Mouse (Mus musculus) lung, embryonic 15.5 days (tissue): Measurements from ENCODE around the gene Ccdc88a. TPM values are rescaled to one million over a fixed set of nuclear protein-coding genes. Genes with fewer than 3 reads are reported as not detected.

ENCODE experiments used
- ATAC-seq: fragments of 200-750 bp; cut with Nextera tagmentation; 2 replicates; pipeline ENCODE4 v1.8.0; 2017; ENCODE audit warnings: moderate number of reproducible peaks, borderline replicate concordance; ENCODE audit not compliant: low FRiP score, low TSS enrichment; ENCODE audit errors: extremely low read depth
- H3K27ac ChIP-seq: fragments of 300-500 bp; sonication (generic); 2 replicates; pipeline ENCODE4 v1.5.1; 2015; ENCODE audit warnings: moderate library complexity, mild to moderate bottlenecking, inconsistent platforms
- H3K27me3 ChIP-seq: fragments of 300-500 bp; sonication (generic); 2 replicates; pipeline ENCODE4 v1.6.1; 2015; ENCODE audit warnings: inconsistent platforms
- H3K36me3 ChIP-seq: fragments of 300-500 bp; sonication (generic); 2 replicates; pipeline ENCODE4 v1.6.1; 2015; ENCODE audit warnings: inconsistent platforms
- H3K4me1 ChIP-seq: fragments of 300-500 bp; sonication (generic); 2 replicates; pipeline ENCODE4 v1.6.1; 2015; ENCODE audit warnings: inconsistent platforms
- H3K4me2 ChIP-seq: fragments of 300-500 bp; sonication (generic); 2 replicates; pipeline ENCODE4 v1.6.1; 2015; ENCODE audit warnings: inconsistent platforms, mild to moderate bottlenecking, moderate library complexity
- H3K4me3 ChIP-seq: fragments of 300-500 bp; sonication (generic); 2 replicates; pipeline ENCODE4 v1.5.1; 2015; ENCODE audit warnings: mild to moderate bottlenecking, inconsistent platforms
- H3K9ac ChIP-seq: fragments of 300-500 bp; sonication (generic); 2 replicates; pipeline ENCODE4 v1.6.1; 2015; ENCODE audit warnings: inconsistent platforms
- H3K9me3 ChIP-seq: fragments of 300-500 bp; sonication (generic); 2 replicates; pipeline ENCODE4 v1.6.1; 2016; ENCODE audit warnings: inconsistent platforms
- WGBS: fragments of 180-500 bp; shearing (Covaris S2); methylation state at CpG from one replicate; pipeline ENCODE4 v1.1.7; 2015; 5-methylcytosine and 5-hydroxymethylcytosine counted together
- polyA plus RNA-seq: library from polyadenylated mRNA; unstranded; fragments of >200 nt; fragmentation: Nextera tagmentation; extraction: Ambion mirVana; gene quantifications from 2 replicates; pipeline ENCODE4 v1.2.1, GENCODE M21; 2015

Gene Ccdc88a
- polyA plus RNA-seq, 1 experiment from 2014 or later: 33.7 TPM

DNA sequence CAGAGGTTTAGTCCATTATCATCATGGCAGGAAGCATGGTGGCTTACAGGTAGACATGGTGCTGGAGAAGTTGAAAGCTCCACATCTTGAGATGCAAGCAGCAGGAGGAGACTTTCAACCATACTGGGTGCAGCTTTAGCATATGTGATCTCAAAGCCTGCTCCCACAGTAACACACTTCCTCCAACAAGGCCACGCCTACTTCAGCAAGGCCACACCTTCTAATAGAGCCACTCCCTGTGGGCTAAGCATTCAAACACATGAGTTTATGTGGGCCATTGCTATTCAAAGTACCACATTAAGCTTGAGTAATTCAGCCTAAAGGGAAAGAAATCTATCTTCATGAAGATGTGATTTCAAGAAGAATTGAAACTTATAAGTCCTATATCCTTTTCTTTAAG lies 119.7 kb downstream of the Ccdc88a start:
- ATAC-seq: no peak
- Histone ChIP-seq H3K36me3 (peaks cover 12% of the 10 kb centered on the region), H3K27me3 (no peaks in the 10 kb centered on the region), H3K4me3 (no peak overlapping the region), H3K4me1 (no peaks in the 10 kb centered on the region), H3K9ac (no peak overlapping the region), H3K27ac (no peak overlapping the region), H3K4me2 (no peak overlapping the region), H3K9me3 (no peaks in the 10 kb centered on the region)
- 97% methylated on average over 1 of the region's 1 CpGs for WGBS

- Histone ChIP-seq H3K27ac (no peak overlapping the region), H3K4me3 (no peak overlapping the region), H3K4me1 (no peaks in the 10 kb centered on the region), H3K9me3 (no peaks in the 10 kb centered on the region), H3K36me3 (peaks cover 22% of the 10 kb centered on the region), H3K9ac (no peak overlapping the region), H3K4me2 (no peak overlapping the region), H3K27me3 (no peaks in the 10 kb centered on the region)
- ATAC-seq: no peak
- 75% methylated on average over 3 of the region's 3 CpGs for WGBS
These were observed 123.5 kb downstream of the Ccdc88a start for GRCm38 (mm10) chr11:29496962-29497361.

DNA sequence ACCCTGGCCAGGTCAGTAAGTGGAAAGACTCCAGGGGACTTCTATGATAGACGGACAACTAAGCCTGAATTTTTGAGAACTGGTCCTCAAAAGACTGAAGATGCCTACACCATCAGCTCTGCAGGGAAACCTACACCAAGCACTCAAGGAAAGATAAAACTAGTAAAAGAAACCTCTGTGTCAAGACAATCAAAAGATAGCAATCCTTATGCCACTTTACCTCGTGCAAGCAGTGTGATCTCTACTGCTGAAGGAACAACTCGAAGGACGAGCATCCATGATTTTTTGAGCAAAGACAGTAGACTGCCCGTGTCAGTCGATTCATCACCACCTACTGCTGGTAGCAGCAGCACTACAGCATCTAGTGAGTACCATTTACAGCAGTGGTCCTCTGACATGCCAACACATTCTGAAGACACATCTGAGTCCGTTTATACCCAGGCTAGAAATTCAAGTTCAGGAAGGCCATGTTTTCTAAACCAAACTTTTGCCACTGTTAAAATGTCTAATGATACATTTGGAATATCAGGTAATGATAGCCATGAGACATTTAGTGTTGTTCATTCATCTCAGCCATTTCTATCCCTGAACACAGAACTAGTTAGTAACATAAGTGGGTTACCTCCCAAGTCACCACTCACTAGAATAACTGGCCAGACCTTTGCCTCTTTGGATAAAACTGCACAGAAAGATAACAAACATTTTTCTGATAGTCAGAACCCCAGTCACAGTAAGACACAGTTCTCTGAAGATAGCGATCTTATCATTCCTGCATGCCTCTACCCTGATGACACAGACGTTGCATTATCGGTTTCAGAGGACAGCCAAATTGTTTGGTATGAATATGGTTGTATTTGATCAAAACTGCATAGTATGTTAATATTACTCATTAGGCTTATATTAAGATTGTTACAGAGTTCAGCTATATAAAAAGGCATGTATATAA lies 130.8 kb downstream of the Ccdc88a start:
- no peak for ATAC-seq
- Histone ChIP-seq H3K27me3 (no peaks in the 10 kb centered on the region), H3K36me3 (peaks cover 33% of the 10 kb centered on the region), H3K27ac (no peak overlapping the region), H3K9ac (no peak overlapping the region), H3K9me3 (no peaks in the 10 kb centered on the region), H3K4me1 (no peaks in the 10 kb centered on the region), H3K4me3 (no peak overlapping the region), H3K4me2 (no peak overlapping the region)
- WGBS: 86% methylated on average over 10 of the region's 10 CpGs

DNA sequence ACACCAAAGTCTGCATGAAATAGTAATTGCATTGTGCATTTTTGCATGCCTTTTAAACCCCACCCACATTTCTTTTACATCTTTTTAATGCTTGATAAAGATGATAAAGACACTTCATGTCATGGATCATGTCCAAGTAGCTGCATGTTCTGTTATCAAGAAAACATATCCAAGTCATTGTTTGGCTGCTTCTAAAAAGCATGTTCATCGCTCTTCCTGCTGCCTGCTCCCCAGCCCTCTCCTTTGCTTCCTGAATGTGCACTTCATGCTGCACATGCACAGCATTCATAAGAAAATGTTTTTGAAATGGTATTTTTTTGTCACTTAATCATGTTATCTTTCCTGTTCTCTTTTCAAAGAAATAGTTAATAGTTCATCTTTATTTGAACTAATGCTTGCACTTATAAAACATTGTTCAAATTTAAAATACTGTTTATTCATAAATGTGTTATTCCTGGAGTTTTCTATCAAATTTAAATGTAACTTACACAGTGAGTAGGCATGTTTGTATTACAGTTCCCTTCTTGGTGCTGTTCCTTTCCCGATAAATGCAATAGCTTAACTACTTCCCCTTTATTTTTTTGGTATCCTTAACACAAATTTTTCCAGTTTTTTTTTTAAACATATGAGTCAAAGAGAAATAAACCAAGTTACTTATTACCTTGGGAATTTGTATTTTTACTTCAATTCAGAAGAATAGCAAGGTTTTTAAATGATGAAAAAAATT lies 131.6 kb downstream of the Ccdc88a start:
- no peak for ATAC-seq
- Histone ChIP-seq H3K4me2 (no peak overlapping the region), H3K27ac (no peak overlapping the region), H3K4me1 (no peaks in the 10 kb centered on the region), H3K4me3 (no peak overlapping the region), H3K36me3 (peaks cover 29% of the 10 kb centered on the region), H3K9me3 (no peaks in the 10 kb centered on the region), H3K9ac (no peak overlapping the region), H3K27me3 (no peaks in the 10 kb centered on the region)
- WGBS: 85% methylated on average over 2 of the region's 2 CpGs

- Histone ChIP-seq H3K4me3 (no peak overlapping the region), H3K27ac (no peak overlapping the region), H3K4me1 (peaks cover 5% of the 10 kb centered on the region; the same call in 1 of the 2 replicates), H3K36me3 (peaks cover 12% of the 10 kb centered on the region), H3K9me3 (no peaks in the 10 kb centered on the region), H3K27me3 (no peaks in the 10 kb centered on the region), H3K4me2 (no peak overlapping the region), H3K9ac (no peak overlapping the region)
- WGBS: 94% methylated on average over 1 of the region's 1 CpGs
- ATAC-seq: no peak
These were observed 136.0 kb downstream of the Ccdc88a start for GRCm38 (mm10) chr11:29509421-29509820.

DNA sequence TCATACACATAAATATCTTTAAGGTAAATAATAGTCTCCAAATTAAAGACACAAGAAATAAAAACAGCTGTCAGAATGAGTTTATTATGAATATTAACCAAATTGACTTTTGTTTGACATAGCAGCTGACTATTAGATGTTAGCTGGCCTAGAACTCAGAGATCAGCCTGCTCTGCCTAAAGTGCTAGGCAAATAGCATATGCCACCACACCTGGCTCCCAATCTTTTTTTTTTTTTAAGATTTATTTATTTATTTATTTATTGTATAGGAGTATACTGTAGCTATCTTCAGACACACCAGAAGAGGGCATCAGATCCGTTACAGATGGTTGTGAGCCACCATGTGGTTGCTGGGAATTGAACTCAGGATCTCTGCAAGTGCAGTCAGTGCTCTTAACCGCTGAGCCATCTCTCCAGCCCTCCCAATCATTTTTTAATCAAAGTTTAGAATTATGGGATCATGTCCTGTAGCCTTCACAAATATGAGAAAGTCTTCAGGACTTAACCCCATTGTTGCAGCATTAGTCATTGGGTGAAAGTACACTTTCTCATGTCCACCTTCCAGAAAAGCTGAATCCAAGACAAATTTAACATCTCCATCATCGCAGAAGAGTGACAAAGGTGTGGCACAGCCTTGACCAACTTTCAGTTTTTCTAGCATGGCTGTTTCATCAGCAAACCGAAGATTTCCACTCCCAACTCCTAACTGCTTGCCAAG lies 139.5 kb downstream of the Ccdc88a start:
- H3K9me3 ChIP-seq: no peaks in the 10 kb centered on the region
- no peak overlapping the region for H3K9ac ChIP-seq
- H3K27ac ChIP-seq: no peak overlapping the region
- no peaks in the 10 kb centered on the region; the same call in 1 of the 2 replicates for H3K36me3 ChIP-seq
- ATAC-seq: no peak
- no peak overlapping the region for H3K4me2 ChIP-seq
- WGBS: 91% methylated on average over 4 of the region's 4 CpGs
- no peaks in the 10 kb centered on the region for H3K27me3 ChIP-seq
- H3K4me3 ChIP-seq: no peak overlapping the region
- H3K4me1 ChIP-seq: peaks cover 5% of the 10 kb centered on the region; the same call in 1 of the 2 replicates

DNA sequence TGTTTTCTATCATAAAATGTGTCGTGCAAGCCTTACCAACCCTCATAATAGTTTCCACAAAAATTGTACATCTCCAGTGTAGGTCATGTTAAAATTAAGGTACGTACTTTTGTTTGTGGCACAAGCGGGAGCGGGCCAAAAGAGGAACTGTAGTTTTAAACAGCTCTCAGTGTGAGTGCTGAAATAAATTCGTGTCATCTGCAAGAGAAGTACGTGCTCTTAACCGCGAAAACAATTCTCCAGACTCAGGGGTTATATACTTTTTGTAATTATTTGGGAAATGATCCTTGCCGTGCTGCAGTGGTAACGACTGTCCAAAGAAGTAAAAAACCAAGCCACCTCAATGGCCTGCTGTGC lies 140.8 kb downstream of the Ccdc88a start:
- 20% methylated on average over 10 of the region's 10 CpGs for WGBS
- no peak for ATAC-seq

DNA sequence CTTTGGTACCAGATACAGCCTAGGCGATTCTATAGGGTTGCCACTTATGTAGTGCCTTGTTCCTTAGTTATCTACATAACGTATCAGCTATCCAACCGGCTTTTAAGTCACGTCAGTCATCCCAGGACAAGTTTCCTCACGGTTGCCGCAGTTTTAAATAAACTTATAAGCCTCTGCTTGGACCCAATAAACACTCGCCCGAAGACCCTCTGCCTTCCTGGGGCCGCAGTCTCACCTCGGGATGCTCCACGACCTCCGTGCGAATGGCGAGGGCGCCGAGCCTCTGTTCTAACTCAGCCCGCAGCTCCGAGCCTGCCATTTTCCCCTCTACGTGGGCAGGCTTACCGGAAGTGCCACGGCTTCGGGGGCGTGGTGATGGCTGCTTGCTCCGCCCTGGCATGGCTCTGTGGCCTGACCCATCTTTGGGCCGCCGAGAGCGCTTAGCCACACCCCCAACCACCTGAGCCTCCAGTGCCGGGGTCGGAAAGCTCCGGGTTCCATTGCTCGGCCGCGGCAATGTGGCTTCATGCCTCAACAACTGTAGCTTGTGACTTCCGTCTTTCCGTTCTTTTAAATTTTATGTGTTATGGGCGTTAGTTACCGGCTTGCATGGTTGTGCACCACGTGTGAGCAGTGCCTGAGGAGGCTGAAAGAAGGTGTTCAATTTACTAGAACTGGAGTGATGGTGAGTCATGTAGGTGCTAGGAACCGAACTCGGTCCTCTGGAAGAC lies 141.4 kb downstream of the Ccdc88a start, which contains the start of gene Prorsd1:
TSS of gene Prorsd1 (minus strand) at position 352 of the 731 bp plus-strand sequence.
- peak within 1 kb of the TSS; percentile 67 for H3K9ac ChIP-seq
- H3K27ac ChIP-seq: peak within 1 kb of the TSS; percentile 81
- no peaks in the 10 kb centered on the region for H3K9me3 ChIP-seq
- H3K27me3 ChIP-seq: no peaks in the 10 kb centered on the region
- no peaks in the 10 kb centered on the region; the same call in 1 of the 2 replicates for H3K36me3 ChIP-seq
- peak; percentile 99 for ATAC-seq
- peak within 1 kb of the TSS; percentile 76 for H3K4me2 ChIP-seq
- WGBS: 2% methylated on average over 40 of the region's 40 CpGs
- H3K4me3 ChIP-seq: peak within 1 kb of the TSS; percentile 73
- peaks cover 5% of the 10 kb centered on the region; the same call in 1 of the 2 replicates for H3K4me1 ChIP-seq

More for the DNA sequence above, 140.8 kb downstream of the Ccdc88a start:
- no peaks in the 10 kb centered on the region for H3K27me3 ChIP-seq
- no peaks in the 10 kb centered on the region; the same call in 1 of the 2 replicates for H3K36me3 ChIP-seq
- peak overlapping the region; percentile 73 for H3K4me3 ChIP-seq
- H3K27ac ChIP-seq: peak overlapping the region; percentile 81
- H3K4me2 ChIP-seq: peak overlapping the region; percentile 76
- H3K9me3 ChIP-seq: no peaks in the 10 kb centered on the region
- H3K4me1 ChIP-seq: peaks cover 5% of the 10 kb centered on the region; the same call in 1 of the 2 replicates
- H3K9ac ChIP-seq: peak overlapping the region; percentile 67

- H3K4me3 ChIP-seq: peak within 1 kb of the TSS; percentile 69
- peak within 1 kb of the TSS; percentile 63 for H3K4me2 ChIP-seq
- no peaks in the 10 kb centered on the region for H3K9me3 ChIP-seq
- peak; percentile 96 for ATAC-seq
- H3K36me3 ChIP-seq: peaks cover 13% of the 10 kb centered on the region
- WGBS: 3% methylated on average over 47 of the region's 47 CpGs
- H3K4me1 ChIP-seq: peaks cover 9% of the 10 kb centered on the region
- peak within 1 kb of the TSS; percentile 72 for H3K27ac ChIP-seq
- no peaks in the 10 kb centered on the region for H3K27me3 ChIP-seq
- peak within 1 kb of the TSS; percentile 69 for H3K9ac ChIP-seq
These were observed 152.7 kb downstream of the Ccdc88a start, which contains the start of gene Mtif2 for GRCm38 (mm10) chr11:29525988-29526794. Mtif2 (plus strand) TSS chr11:29526408.

DNA sequence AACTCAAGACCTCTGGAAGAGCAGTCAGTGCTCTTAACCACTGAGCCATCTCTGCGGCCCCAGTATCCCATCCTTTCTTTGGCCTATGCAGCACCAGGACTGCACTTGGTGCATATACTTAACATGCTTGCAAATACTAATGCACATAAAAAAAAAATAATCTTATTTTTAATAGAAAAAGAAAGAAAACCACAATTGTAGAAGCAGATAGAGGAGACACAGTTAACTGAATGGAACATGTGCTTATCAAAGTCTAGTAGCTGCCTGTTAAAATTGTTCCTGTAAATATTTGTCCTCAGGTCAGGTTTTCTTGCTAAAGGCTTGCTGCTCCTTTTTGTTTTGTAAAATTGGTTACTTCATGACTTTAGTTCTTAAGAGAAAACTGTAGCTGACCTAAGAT lies 164.7 kb downstream of the Ccdc88a start:
- 97% methylated on average over 1 of the region's 1 CpGs for WGBS
- ATAC-seq: no peak

More for the DNA sequence above, 164.7 kb downstream of the Ccdc88a start:
- Histone ChIP-seq H3K27ac (no peak overlapping the region), H3K9me3 (no peaks in the 10 kb centered on the region), H3K36me3 (peaks cover 38% of the 10 kb centered on the region), H3K4me1 (no peaks in the 10 kb centered on the region), H3K4me3 (no peak overlapping the region), H3K9ac (no peak overlapping the region), H3K27me3 (no peaks in the 10 kb centered on the region), H3K4me2 (no peak overlapping the region)
